Mouse (Mus musculus) lung, postnatal 0 days (tissue): ENCODE results near the gene Mllt6. TPM values are rescaled to one million over a fixed set of nuclear protein-coding genes. Genes with fewer than 3 reads are reported as not detected.
A peak's percentile ranks its signal among the peaks of the same experiment; 100 is the strongest.
"Not testable (repeated sequence)": the region's sequence is repeated elsewhere in the genome, so short reads cannot be mapped to it uniquely, and the experiment has no call there.

Experiments used
- ATAC-seq: fragments of 200-750 bp; cut with Nextera tagmentation; 2 replicates; pipeline ENCODE4 v1.8.0; 2017; ENCODE audit warnings: moderate library complexity
- DNase-seq: peaks from one replicate; pipeline ENCODE4 v3.0.0-alpha.2; 2016; ENCODE audit warnings: low spot score
- H3K27ac ChIP-seq: fragments of 300-500 bp; sonication (generic); 2 replicates; pipeline ENCODE4 v1.5.1; 2014; ENCODE audit warnings: antibody characterized with exemption, mild to moderate bottlenecking, low read length, mixed read lengths
- H3K27me3 ChIP-seq: fragments of 300-500 bp; sonication (generic); replicated peaks from 2 replicates; pipeline ENCODE4 v1.6.1; 2014; ENCODE audit warnings: low read length, mixed read lengths; ENCODE audit not compliant: insufficient read depth
- H3K36me3 ChIP-seq: fragments of 300-500 bp; sonication (generic); 2 replicates; pipeline ENCODE4 v1.6.1; 2014; ENCODE audit warnings: low read length, mixed read lengths; ENCODE audit not compliant: insufficient read depth
- H3K4me1 ChIP-seq: fragments of 300-500 bp; sonication (generic); 2 replicates; pipeline ENCODE4 v1.6.1; 2014; ENCODE audit warnings: antibody characterized with exemption, low read depth, low read length, mixed read lengths; ENCODE audit not compliant: insufficient read depth
- H3K4me2 ChIP-seq: fragments of 300-500 bp; sonication (generic); replicated peaks from 2 replicates; pipeline ENCODE4 v1.6.1; 2014; ENCODE audit warnings: low read depth, mild to moderate bottlenecking, low read length, moderate library complexity, mixed read lengths
- H3K4me3 ChIP-seq: fragments of 300-500 bp; sonication (generic); 2 replicates; pipeline ENCODE4 v1.5.1; 2014; ENCODE audit warnings: low read depth, low read length
- H3K9ac ChIP-seq: fragments of 300-500 bp; sonication (generic); replicated peaks from 2 replicates; pipeline ENCODE4 v1.6.1; 2014; ENCODE audit warnings: low read depth, mild to moderate bottlenecking
- H3K9me3 ChIP-seq: fragments of 300-500 bp; sonication (generic); 2 replicates; pipeline ENCODE4 v1.6.1; 2016; ENCODE audit warnings: low read length, mixed read lengths
- CTCF ChIP-seq: IDR thresholded peaks from 2 replicates; pipeline ENCODE4 v1.5.1; 2016; ENCODE audit warnings: antibody characterized with exemption, mild to moderate bottlenecking
- EP300 ChIP-seq: IDR thresholded peaks from 2 replicates; pipeline ENCODE4 v1.6.1; 2016; ENCODE audit warnings: antibody characterized with exemption, mild to moderate bottlenecking, control low read depth
- WGBS: fragments of 180-500 bp; shearing (Covaris S2); extraction: QIAGEN DNeasy Blood & Tissue Kit; methylation state at CpG from one replicate; pipeline ENCODE4 v1.1.7; 2014; 5-methylcytosine and 5-hydroxymethylcytosine counted together
- microRNA-seq: library from miRNA; unstranded; fragments of <30 nt; microRNA quantifications from one replicate; pipeline ENCODE4, GENCODE M21; 2016
- polyA plus RNA-seq: library from polyadenylated mRNA; unstranded; fragments of >200 nt; fragmentation: Nextera tagmentation; extraction: Ambion mirVana; gene quantifications from 2 replicates; pipeline ENCODE4 v1.2.1, GENCODE M21; 2015

The Mllt6 gene
- polyA plus RNA-seq, 1 experiment from 2014 or later: 3.0 TPM

GRCm38 (mm10) chr11:97719041-97719440, 55.8 kb downstream of the Mllt6 start:
- Histone ChIP-seq H3K4me3 (no peak overlapping the region), H3K36me3 (peaks cover 36% of the 10 kb centered on the region), H3K27me3 (no peaks in the 10 kb centered on the region), H3K9me3 (no peaks in the 10 kb centered on the region), H3K4me2 (no peak overlapping the region), H3K4me1 (no peaks in the 10 kb centered on the region), H3K9ac (no peak overlapping the region), H3K27ac (no peak overlapping the region)
- 81% methylated on average over 4 of the region's 4 CpGs for whole genome bisulfite sequencing
- TF ChIP-seq EP300: no peak
- no peak for TF ChIP-seq CTCF
- no peak for ATAC-seq
- no peak for DNase-seq

DNA sequence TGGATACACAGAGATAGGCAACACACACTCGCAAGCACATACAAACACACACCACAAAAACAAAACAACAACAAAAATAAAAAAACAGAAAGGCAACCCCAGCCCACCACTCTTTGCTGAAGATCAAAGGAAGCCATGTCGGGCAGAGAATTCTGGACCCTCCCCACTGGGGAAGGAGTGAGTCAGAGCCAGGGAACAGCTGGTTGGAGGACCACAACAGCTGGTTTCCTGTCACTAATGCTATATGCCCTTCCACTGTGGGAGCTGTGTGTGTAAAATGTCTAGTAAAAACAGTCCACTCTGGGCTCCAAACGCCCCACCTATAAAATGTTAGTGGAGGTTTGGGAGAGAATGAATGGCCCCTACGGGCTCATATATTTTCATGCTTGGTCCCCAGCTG, 58.1 kb downstream of the Mllt6 start:
- Histone ChIP-seq H3K4me1 (no peaks in the 10 kb centered on the region), H3K27ac (no peak overlapping the region), H3K27me3 (no peaks in the 10 kb centered on the region), H3K9me3 (no peaks in the 10 kb centered on the region), H3K9ac (no peak overlapping the region), H3K36me3 (peaks cover 45% of the 10 kb centered on the region), H3K4me2 (no peak overlapping the region), H3K4me3 (no peak overlapping the region)
- TF ChIP-seq CTCF: no peak
- no peak for TF ChIP-seq EP300
- no peak for ATAC-seq
- 88% methylated on average over 4 of the region's 4 CpGs for WGBS
- no peak for DNase-seq

- no peak overlapping the region for H3K4me3 ChIP-seq
- H3K9ac ChIP-seq: no peak overlapping the region
- H3K27ac ChIP-seq: no peak overlapping the region
- DNase-seq: peak; percentile 26
- no peaks in the 10 kb centered on the region for H3K27me3 ChIP-seq
- peak; percentile 63 for ATAC-seq
- no peak overlapping the region for H3K4me2 ChIP-seq
- no peaks in the 10 kb centered on the region for H3K4me1 ChIP-seq
- peaks cover 48% of the 10 kb centered on the region for H3K36me3 ChIP-seq
- TF ChIP-seq EP300: no peak
- TF ChIP-seq CTCF: no peak
- no peaks in the 10 kb centered on the region for H3K9me3 ChIP-seq
- WGBS: 54% methylated on average over 7 of the region's 7 CpGs
Observed at GRCm38 (mm10) chr11:97723709-97724108, 60.5 kb downstream of the Mllt6 start.

- TF ChIP-seq CTCF: no peak
- no peak for TF ChIP-seq EP300
- Histone ChIP-seq H3K4me1 (no peaks in the 10 kb centered on the region), H3K9me3 (no peaks in the 10 kb centered on the region), H3K9ac (no peak overlapping the region), H3K36me3 (peaks cover 14% of the 10 kb centered on the region; the same call in 1 of the 2 replicates), H3K27me3 (no peaks in the 10 kb centered on the region), H3K27ac (no peak overlapping the region), H3K4me2 (no peak overlapping the region), H3K4me3 (no peak overlapping the region)
- DNase-seq: peak; percentile 25
- WGBS: 67% methylated on average over 7 of the region's 7 CpGs
- ATAC-seq: 0 out of 2 replicates have a peak, but pooled peaks have one; percentile 26
Observed at GRCm38 (mm10) chr11:97728311-97728710, 65.1 kb downstream of the Mllt6 start.

DNA sequence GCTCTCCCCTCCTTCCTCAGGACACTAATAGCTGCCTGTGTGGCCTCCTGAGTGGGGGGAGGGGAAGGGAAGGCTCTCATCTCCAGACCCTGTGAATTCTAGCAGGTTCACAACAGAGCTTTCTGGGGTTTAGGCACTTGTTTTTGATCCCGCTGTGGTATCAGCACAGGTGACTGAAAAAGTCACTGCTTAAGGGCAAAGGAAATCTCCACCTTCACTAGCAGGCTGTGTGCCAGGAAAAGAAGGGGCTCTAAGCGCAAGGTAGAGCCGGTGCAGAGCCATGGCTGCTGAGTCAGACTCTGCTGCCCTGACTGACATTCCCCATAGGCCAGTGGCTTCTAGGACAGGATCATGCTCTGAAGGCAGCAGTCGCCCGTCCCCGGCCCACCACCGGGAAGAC, 65.5 kb downstream of the Mllt6 start:
- H3K4me1 ChIP-seq: no peaks in the 10 kb centered on the region
- H3K9ac ChIP-seq: no peak overlapping the region
- ATAC-seq: no peak
- no peak for DNase-seq
- no peaks in the 10 kb centered on the region for H3K9me3 ChIP-seq
- no peak overlapping the region for H3K4me2 ChIP-seq
- no peak overlapping the region for H3K27ac ChIP-seq
- no peak overlapping the region for H3K4me3 ChIP-seq
- no peaks in the 10 kb centered on the region for H3K27me3 ChIP-seq
- 90% methylated on average over 7 of the region's 7 CpGs for WGBS
- H3K36me3 ChIP-seq: peaks cover 14% of the 10 kb centered on the region; the same call in 1 of the 2 replicates
- TF ChIP-seq CTCF (no peak), EP300 (no peak)

- Histone ChIP-seq H3K27ac (no peak overlapping the region), H3K4me2 (no peak overlapping the region)
- peak; percentile 64 for ATAC-seq
Observed at GRCm38 (mm10) chr11:97733689-97734088, 70.5 kb downstream of the Mllt6 start.

GRCm38 (mm10) chr11:97734810-97735209, 71.6 kb downstream of the Mllt6 start:
- H3K9me3 ChIP-seq, H3K9ac ChIP-seq, DNase-seq, H3K27ac ChIP-seq, H3K4me2 ChIP-seq, H3K27me3 ChIP-seq, H3K36me3 ChIP-seq, H3K4me1 ChIP-seq, H3K4me3 ChIP-seq, ATAC-seq: not testable (repeated sequence)
- 81% methylated on average over 5 of the region's 5 CpGs for WGBS

More at GRCm38 (mm10) chr11:97733689-97734088, 70.5 kb downstream of the Mllt6 start:
- no peaks in the 10 kb centered on the region for H3K27me3 ChIP-seq
- H3K9me3 ChIP-seq: no peaks in the 10 kb centered on the region
- no peak overlapping the region for H3K4me3 ChIP-seq
- H3K4me1 ChIP-seq: no peaks in the 10 kb centered on the region
- no peak for TF ChIP-seq CTCF
- no peak for TF ChIP-seq EP300
- H3K9ac ChIP-seq: no peak overlapping the region
- 41% methylated on average over 10 of the region's 10 CpGs for WGBS
- DNase-seq: peak; percentile 27
- H3K36me3 ChIP-seq: no peaks in the 10 kb centered on the region

Small RNA genes lying within 50 kb of the gene (microRNA-seq; reads per million reads assigned to microRNA genes)
- not detected for gene Gm24158
- not detected for gene Mir6927

Other genes starting within 250 kb of the Mllt6 start
- 7.0 and 8.4 TPM in 2 replicates for gene Arhgap23, start 247.9 kb upstream of the Mllt6 start, polyA plus RNA-seq
- 0.32 and 0.42 TPM in 2 replicates for gene 4933428G20Rik, start 163.1 kb upstream of the Mllt6 start, polyA plus RNA-seq
- 0.36 and 0.45 TPM in 2 replicates for gene Srcin1, start 87.2 kb upstream of the Mllt6 start, polyA plus RNA-seq
- gene Epop, start 33.7 kb upstream of the Mllt6 start, polyA plus RNA-seq: 3.5 and 4.1 TPM in 2 replicates
- gene Cisd3, start 22.4 kb downstream of the Mllt6 start, polyA plus RNA-seq: 59.1 and 63.8 TPM in 2 replicates
- 10.5 TPM in 2 replicates for gene Pcgf2, start 37.1 kb downstream of the Mllt6 start, polyA plus RNA-seq
- gene Psmb3, start 40.0 kb downstream of the Mllt6 start, polyA plus RNA-seq: 350 and 419 TPM in 2 replicates
- gene Pip4k2b, start 81.3 kb downstream of the Mllt6 start, polyA plus RNA-seq: 0.86 and 1.3 TPM in 2 replicates
- 12.7 and 13.2 TPM in 2 replicates for gene Cwc25, start 103.1 kb downstream of the Mllt6 start, polyA plus RNA-seq
- not detected in 2 replicates for gene 1700001P01Rik, start 112.5 kb downstream of the Mllt6 start, polyA plus RNA-seq
- gene Rpl23, start 119.0 kb downstream of the Mllt6 start, polyA plus RNA-seq: 464 and 478 TPM in 2 replicates
- gene Lasp1, start 135.6 kb downstream of the Mllt6 start, polyA plus RNA-seq: 96.4 and 107 TPM in 2 replicates
- 1.3 and 1.5 TPM in 2 replicates for gene B230217C12Rik, start 177.4 kb downstream of the Mllt6 start, polyA plus RNA-seq
- 0.08 and 0.29 TPM in 2 replicates for gene Fbxo47, start 220.7 kb downstream of the Mllt6 start, polyA plus RNA-seq